Mouse (Mus musculus) CH12.LX (cell line): ENCODE data around the gene Rsph6a. TPM values are rescaled to one million over a fixed set of nuclear protein-coding genes. Genes with fewer than 3 reads are reported as not detected.

Experiments used
- DNase-seq: peaks from one replicate; pipeline ENCODE4 v3.0.0-alpha.2; 2013; ENCODE audit errors: extremely low read depth
- H3K27ac ChIP-seq: 2 replicates; pipeline ENCODE4 v1.5.1; 2012; ENCODE audit warnings: low read depth, mild to moderate bottlenecking, control low read depth, moderate library complexity; ENCODE audit not compliant: insufficient read depth
- H3K27me3 ChIP-seq: replicated peaks from 2 replicates; pipeline ENCODE3; 2012; ENCODE audit warnings: inconsistent platforms
- H3K36me3 ChIP-seq, 2 experiments: replicated peaks in 1 of 2; 2 replicates each; pipeline versions ENCODE3 to v1.6.1; 2012; ENCODE audit warnings: inconsistent platforms in 1 of 2, low read length in 1 of 2, mild to moderate bottlenecking in 1 of 2, mixed read lengths in 1 of 2, moderate library complexity in 1 of 2; ENCODE audit not compliant: control insufficient read depth in 1 of 2, insufficient read depth in 1 of 2
- H3K4me1 ChIP-seq, 2 experiments: 2 replicates each; pipeline ENCODE4 v1.6.1; 2012; ENCODE audit warnings: inconsistent platforms in 1 of 2, moderate library complexity in 1 of 2; ENCODE audit not compliant: insufficient read depth in 2 of 2, control insufficient read depth in 1 of 2
- H3K4me2 ChIP-seq: 2 replicates; pipeline ENCODE4 v1.6.1; 2012; ENCODE audit warnings: low read depth, mild to moderate bottlenecking, control low read depth; ENCODE audit not compliant: poor library complexity, insufficient read depth, severe bottlenecking
- H3K4me3 ChIP-seq, 3 experiments: fragments of 150-350 bp in 1 of 3; sonication (generic) in 1 of 3; replicated peaks in 1 of 3; 2 replicates each; pipeline versions ENCODE3 to v1.5.1; 2011 to 2012; ENCODE audit warnings: low read depth in 2 of 3, low read length in 2 of 3, mild to moderate bottlenecking in 2 of 3, moderate library complexity in 2 of 3, control low read depth in 1 of 3, improper control_type of control experiment in 1 of 3, inconsistent platforms in 1 of 3, mixed read lengths in 1 of 3; ENCODE audit not compliant: poor library complexity in 1 of 3
- H3K79me2 ChIP-seq: replicated peaks from 2 replicates; pipeline ENCODE4 v1.6.1; 2012; ENCODE audit warnings: mild to moderate bottlenecking, moderate library complexity; ENCODE audit not compliant: control insufficient read depth, poor library complexity, insufficient read depth, severe bottlenecking; ENCODE audit errors: extremely low read depth
- H3K9ac ChIP-seq: 2 replicates; pipeline ENCODE4 v1.6.1; 2012; ENCODE audit warnings: low read depth, mild to moderate bottlenecking, control low read depth, moderate library complexity; ENCODE audit not compliant: insufficient read depth
- H3K9me3 ChIP-seq: replicated peaks from 2 replicates; pipeline ENCODE3; 2012; ENCODE audit warnings: low read length, inconsistent platforms, mixed read lengths
- BHLHE40 ChIP-seq: IDR thresholded peaks from 2 replicates; pipeline ENCODE4 v1.6.1; 2011; ENCODE audit warnings: mild to moderate bottlenecking, low read depth, low read length, improper control_type of control experiment
- CHD1 ChIP-seq: IDR thresholded peaks from 2 replicates; pipeline ENCODE4 v1.6.1; 2012; ENCODE audit warnings: low read depth, low read length, improper control_type of control experiment, inconsistent platforms
- CHD2 ChIP-seq: IDR thresholded peaks from 2 replicates; pipeline ENCODE4 v1.6.1; 2011; ENCODE audit warnings: low read length, improper control_type of control experiment
- CTCF ChIP-seq, 2 experiments: IDR thresholded peaks in 1 of 2; conservative IDR thresholded peaks in 1 of 2; 2 replicates each; pipeline ENCODE4 v1.5.1; 2011 to 2012; ENCODE audit warnings: low read depth in 2 of 2, low read length in 2 of 2, improper control_type of control experiment in 1 of 2, inconsistent platforms in 1 of 2, mild to moderate bottlenecking in 1 of 2, moderate library complexity in 1 of 2
- E2F4 ChIP-seq: IDR thresholded peaks from 2 replicates; pipeline ENCODE4 v1.6.1; 2011; ENCODE audit warnings: low read depth, low read length, improper control_type of control experiment; ENCODE audit not compliant: insufficient replicate concordance
- ELF1 ChIP-seq: IDR thresholded peaks from 2 replicates; pipeline ENCODE4 v1.6.1; 2014; ENCODE audit warnings: low read depth, mild to moderate bottlenecking, inconsistent platforms, low read length, improper control_type of control experiment
- EP300 ChIP-seq: IDR thresholded peaks from 2 replicates; pipeline ENCODE4 v1.6.1; 2011; ENCODE audit warnings: low read length, improper control_type of control experiment
- ETS1 ChIP-seq: conservative IDR thresholded peaks from 2 replicates; pipeline ENCODE4 v1.6.1; 2012; ENCODE audit warnings: low read depth, mild to moderate bottlenecking, inconsistent platforms, low read length, improper control_type of control experiment, moderate library complexity
- GABPA ChIP-seq: IDR thresholded peaks from 2 replicates; pipeline ENCODE4 v1.6.1; 2012; ENCODE audit warnings: low read depth, low read length, improper control_type of control experiment, inconsistent platforms; ENCODE audit not compliant: insufficient replicate concordance
- HCFC1 ChIP-seq: IDR thresholded peaks from 2 replicates; pipeline ENCODE4 v1.6.1; 2012; ENCODE audit warnings: low read depth, mild to moderate bottlenecking, inconsistent platforms, low read length, improper control_type of control experiment
- IRF4 ChIP-seq: IDR thresholded peaks from 2 replicates; pipeline ENCODE4 v1.6.1; 2014; ENCODE audit warnings: low read depth, mild to moderate bottlenecking, inconsistent platforms, low read length, improper control_type of control experiment
- JUN ChIP-seq: IDR thresholded peaks from 2 replicates; pipeline ENCODE4 v1.6.1; 2011; ENCODE audit warnings: low read depth, mild to moderate bottlenecking, low read length, improper control_type of control experiment, moderate library complexity; ENCODE audit not compliant: insufficient read depth
- JUND ChIP-seq: conservative IDR thresholded peaks from 2 replicates; pipeline ENCODE4 v1.6.1; 2011; ENCODE audit warnings: low read depth, low read length, improper control_type of control experiment
- KAT2A ChIP-seq: IDR thresholded peaks from 2 replicates; pipeline ENCODE4 v1.6.1; 2012; ENCODE audit warnings: low read length, improper control_type of control experiment, inconsistent platforms; ENCODE audit not compliant: insufficient replicate concordance
- MAFK ChIP-seq: IDR thresholded peaks from 2 replicates; pipeline ENCODE4 v1.6.1; 2011; ENCODE audit warnings: low read length, improper control_type of control experiment; ENCODE audit not compliant: insufficient replicate concordance
- MAX ChIP-seq: IDR thresholded peaks from 2 replicates; pipeline ENCODE4 v1.6.1; 2011; ENCODE audit warnings: low read length, improper control_type of control experiment
- MAZ ChIP-seq: IDR thresholded peaks from 2 replicates; pipeline ENCODE4 v1.6.1; 2012; ENCODE audit warnings: low read depth, mild to moderate bottlenecking, inconsistent platforms, low read length, improper control_type of control experiment, moderate library complexity
- MEF2A ChIP-seq: IDR thresholded peaks from 2 replicates; pipeline ENCODE4 v1.6.1; 2014; ENCODE audit warnings: low read depth, mild to moderate bottlenecking, inconsistent platforms, low read length, improper control_type of control experiment, borderline replicate concordance
- MXI1 ChIP-seq: IDR thresholded peaks from 2 replicates; pipeline ENCODE4 v1.6.1; 2011; ENCODE audit warnings: mild to moderate bottlenecking, low read depth, low read length, improper control_type of control experiment
- MYC ChIP-seq: IDR thresholded peaks from 2 replicates; pipeline ENCODE4 v1.6.1; 2011; ENCODE audit warnings: low read depth, mild to moderate bottlenecking, improper control_type of control experiment, low read length
- NELFE ChIP-seq: IDR thresholded peaks from 2 replicates; pipeline ENCODE4 v1.6.1; 2011; ENCODE audit warnings: low read depth, low read length, improper control_type of control experiment
- NRF1 ChIP-seq: IDR thresholded peaks from 2 replicates; pipeline ENCODE4 v1.6.1; 2014; ENCODE audit warnings: low read depth, mild to moderate bottlenecking, inconsistent platforms, low read length, improper control_type of control experiment, moderate library complexity
- PAX5 ChIP-seq: IDR thresholded peaks from 2 replicates; pipeline ENCODE4 v1.6.1; 2012; ENCODE audit warnings: low read length, inconsistent platforms, mixed read lengths
- POLR2A ChIP-seq: IDR thresholded peaks from 2 replicates; pipeline ENCODE4 v1.6.1; 2011; ENCODE audit warnings: low read depth, mild to moderate bottlenecking, improper control_type of control experiment, low read length
- POLR2AphosphoS2 ChIP-seq: IDR thresholded peaks from 2 replicates; pipeline ENCODE4 v1.6.1; 2011; ENCODE audit warnings: low read depth, low read length, improper control_type of control experiment
- RAD21 ChIP-seq: IDR thresholded peaks from 2 replicates; pipeline ENCODE4 v1.6.1; 2011; ENCODE audit warnings: low read depth, mild to moderate bottlenecking, low read length, improper control_type of control experiment, moderate library complexity
- RCOR1 ChIP-seq: conservative IDR thresholded peaks from 2 replicates; pipeline ENCODE4 v1.6.1; 2012; ENCODE audit warnings: low read depth, mild to moderate bottlenecking, inconsistent platforms, low read length, improper control_type of control experiment
- SIN3A ChIP-seq: IDR thresholded peaks from 2 replicates; pipeline ENCODE4 v1.6.1; 2012; ENCODE audit warnings: low read length, improper control_type of control experiment, inconsistent platforms
- SMC3 ChIP-seq: IDR thresholded peaks from 2 replicates; pipeline ENCODE4 v1.6.1; 2011; ENCODE audit warnings: low read depth, low read length, improper control_type of control experiment
- TBP ChIP-seq: conservative IDR thresholded peaks from 2 replicates; pipeline ENCODE4 v1.6.1; 2011; ENCODE audit warnings: low read depth, low read length, improper control_type of control experiment
- TCF12 ChIP-seq: IDR thresholded peaks from 2 replicates; pipeline ENCODE4 v1.6.1; 2014; ENCODE audit warnings: low read depth, mild to moderate bottlenecking, inconsistent platforms, low read length, improper control_type of control experiment
- UBTF ChIP-seq: IDR thresholded peaks from 2 replicates; pipeline ENCODE4 v1.6.1; 2012; ENCODE audit warnings: low read depth, mild to moderate bottlenecking, inconsistent platforms, low read length, improper control_type of control experiment, moderate library complexity
- USF1 ChIP-seq: IDR thresholded peaks from 2 replicates; pipeline ENCODE4 v1.6.1; 2014; ENCODE audit warnings: low read depth, mild to moderate bottlenecking, inconsistent platforms, low read length, improper control_type of control experiment
- USF2 ChIP-seq: conservative IDR thresholded peaks from 2 replicates; pipeline ENCODE4 v1.6.1; 2011; ENCODE audit warnings: low read depth, low read length, improper control_type of control experiment
- ZC3H11A ChIP-seq: IDR thresholded peaks from 2 replicates; pipeline ENCODE4 v1.6.1; 2012; ENCODE audit warnings: low read depth, mild to moderate bottlenecking, inconsistent platforms, low read length, improper control_type of control experiment
- ZKSCAN1 ChIP-seq: IDR thresholded peaks from 2 replicates; pipeline ENCODE4 v1.6.1; 2012; ENCODE audit warnings: low read depth, inconsistent platforms, low read length, improper control_type of control experiment, borderline replicate concordance
- ZMIZ1 ChIP-seq: IDR thresholded peaks from 2 replicates; pipeline ENCODE4 v1.6.1; 2012; ENCODE audit warnings: low read depth, mild to moderate bottlenecking, inconsistent platforms, low read length, improper control_type of control experiment
- ZNF384 ChIP-seq: IDR thresholded peaks from 2 replicates; pipeline ENCODE4 v1.6.1; 2012; ENCODE audit warnings: low read depth, low read length, improper control_type of control experiment, inconsistent platforms
- dilution Hi-C: fragments of 300-500 bp; cut with MboI; formaldehyde crosslinking; loops from 2 replicates; pipeline ENCODE4 v1.14.3; 2020; ENCODE audit warnings: low sequenced_read_pairs; ENCODE audit not compliant: extremely low pct_unique_long_range_greater_than_20kb, extremely low pct_ligation_motif_present
- in situ Hi-C: fragments of 300-500 bp; cut with MboI; formaldehyde crosslinking; loops from 3 replicates; pipeline ENCODE4 v1.14.3; 2019; ENCODE audit warnings: low sequenced_read_pairs, low pct_ligation_motif_present, low pct_unique_long_range_greater_than_20kb, mixed read lengths
- polyA plus RNA-seq: library from polyadenylated mRNA; unstranded; fragments of >175 nt; gene quantifications from 2 replicates; pipeline ENCODE4 v1.2.1, GENCODE M21; 2012; ENCODE audit warnings: low read depth; ENCODE audit not compliant: insufficient read length
- total RNA-seq, 2 experiments: library from RNA; depleted of rRNA; stranded (reverse); fragments of 300-350 nt in 1 of 2; fragments of >200 nt in 1 of 2; gene quantifications; 2 replicates each; pipeline ENCODE4 v1.2.3; 2012 to 2014

Rsph6a gene
- total and polyA plus RNA-seq, 3 experiments: 0.25 TPM; not detected in 2

DNA sequence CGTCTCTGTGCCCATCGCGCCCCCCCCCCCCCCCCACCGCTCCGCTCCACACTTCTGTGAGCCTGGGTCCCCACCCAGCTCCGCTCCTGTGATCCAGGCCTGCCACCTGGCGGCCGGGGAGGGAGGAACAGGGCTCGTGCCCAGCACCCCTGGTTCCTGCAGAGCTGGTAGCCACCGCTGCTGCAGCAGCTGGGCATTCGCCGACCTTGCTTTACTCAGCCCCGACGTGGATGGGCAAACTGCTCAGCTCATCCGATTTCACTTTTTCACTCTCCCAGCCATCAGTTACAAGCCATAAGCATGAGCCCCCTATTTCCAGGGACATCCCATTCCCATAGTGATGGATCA lies 38.7 kb downstream of the Rsph6a start:
- H3K4me2 ChIP-seq: peak overlapping the region; percentile 76
- dilution Hi-C loops: no loop called here
- peaks cover 5 to 28% of the 10 kb centered on the region in 2 experiments; a peak in 3 of 4 replicates for H3K4me1 ChIP-seq
- H3K9me3 ChIP-seq: no peaks in the 10 kb centered on the region
- H3K79me2 ChIP-seq: no peaks in the 10 kb centered on the region
- H3K27me3 ChIP-seq: peaks cover 82% of the 10 kb centered on the region
- TF ChIP-seq TBP: no peak
- no peak for TF ChIP-seq POLR2A
- TF ChIP-seq SMC3: peak; percentile 86
- no peak for TF ChIP-seq EP300
- peak; percentile 85 for TF ChIP-seq RAD21
- peak; percentile 52; the same call in 1 of the 2 replicates for TF ChIP-seq IRF4
- TF ChIP-seq BHLHE40: peak; percentile 74
- TF ChIP-seq MAX: peak; percentile 21; the same call in 1 of the 2 replicates
- TF ChIP-seq SIN3A: no peak
- TF ChIP-seq CHD2: no peak
- no peak for TF ChIP-seq UBTF
- no peak for TF ChIP-seq NRF1
- peak in 1 of 2 experiments; percentile 96; a peak in 2 of 4 replicates for TF ChIP-seq CTCF (conservative IDR thresholded peaks at IDR 0.05 in 1 of 2, IDR thresholded peaks at IDR 0.05 in 1 of 2; ENCODE audit: low read depth in 2 of 2, low read length in 2 of 2)
- TF ChIP-seq JUND: no peak
- no peak for TF ChIP-seq ZNF384
- no peak for TF ChIP-seq E2F4
- no peak for TF ChIP-seq ZKSCAN1
- no peak for TF ChIP-seq MEF2A
- TF ChIP-seq JUN: no peak
- TF ChIP-seq MAFK: no peak
- no peak for TF ChIP-seq ETS1
- peak; percentile 65; the same call in 1 of the 2 replicates for TF ChIP-seq MXI1
- no peak for TF ChIP-seq USF2
- TF ChIP-seq CHD1: no peak
- no peak for TF ChIP-seq KAT2A
- TF ChIP-seq GABPA: no peak
- TF ChIP-seq MAZ: peak; percentile 73
- no peak for TF ChIP-seq RCOR1
- TF ChIP-seq MYC: no peak
- no peak for TF ChIP-seq HCFC1
- 0 out of 2 replicates have a peak, but pooled peaks have one; percentile 14 for TF ChIP-seq ELF1
- no peak for TF ChIP-seq NELFE
- TF ChIP-seq TCF12: 0 out of 2 replicates have a peak, but pooled peaks have one; percentile 34
- TF ChIP-seq POLR2AphosphoS2: no peak
- TF ChIP-seq PAX5: no peak
- TF ChIP-seq ZC3H11A: peak; percentile 47
- no peak for TF ChIP-seq ZMIZ1
- TF ChIP-seq USF1: no peak
- H3K36me3 ChIP-seq: no peaks in the 10 kb centered on the region
- in situ Hi-C loops: no loop called here
- peak; percentile 72 for DNase-seq
- peak overlapping the region; percentile 48 to 67 (median 62) for H3K4me3 ChIP-seq
- H3K27ac ChIP-seq: no peak overlapping the region
- peak overlapping the region; percentile 1; the same call in 1 of the 2 replicates for H3K9ac ChIP-seq
